Mouse (Mus musculus): ENCODE results near the gene Ell2.
"Not testable (repeated sequence)": the region's sequence is repeated elsewhere in the genome, so short reads cannot be mapped to it uniquely, and the experiment has no call there.

Gene Ell2

DNA sequence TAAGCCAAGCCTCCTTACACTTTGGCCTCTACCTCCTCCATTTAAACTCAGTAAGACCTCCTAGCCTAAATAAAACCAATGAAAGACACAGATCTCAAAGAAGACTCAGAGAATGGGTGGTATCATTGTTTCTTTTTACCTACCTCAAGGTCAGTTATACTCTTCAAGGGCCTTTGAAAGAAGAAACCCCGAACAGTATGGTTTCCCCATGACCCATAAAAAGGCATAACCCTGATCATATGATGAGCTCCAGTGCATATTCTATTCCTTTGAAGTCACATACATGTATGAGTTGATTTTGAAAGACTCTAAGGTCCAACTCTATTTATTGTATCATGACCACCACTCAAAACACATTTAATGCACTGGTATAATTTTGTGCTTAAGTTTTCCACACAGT, at the start of gene Ell2:
TSS of gene Ell2 (plus strand) at position 301 of the 400 bp plus-strand sequence.
- DNase-seq = no peak

GRCm38 (mm10) chr13:75685438-75685837, 21.1 kb upstream of the Ell2 start:
- no peak for DNase-seq

GRCm38 (mm10) chr13:75686995-75687394, 19.6 kb upstream of the Ell2 start:
- no peak for DNase-seq

DNA sequence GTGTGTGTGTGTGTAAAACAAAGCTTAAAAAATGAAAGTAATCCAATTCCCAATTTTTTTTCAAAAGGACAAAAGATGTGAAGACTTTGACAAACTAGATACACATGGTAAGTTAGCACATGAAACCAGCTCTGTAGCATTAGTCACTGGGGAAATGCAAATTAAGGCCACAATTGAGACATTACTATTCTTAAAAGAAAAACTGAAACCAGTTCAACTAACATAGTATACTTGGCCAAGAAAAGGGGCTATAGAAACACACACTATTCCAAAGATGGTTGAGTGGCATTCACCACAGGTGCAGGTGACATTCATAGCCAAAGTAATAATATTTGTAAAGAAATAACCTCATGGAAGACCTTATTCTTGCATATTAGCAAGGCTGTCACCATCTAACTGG, 14.9 kb upstream of the Ell2 start:
- DNase-seq = no peak

DNA sequence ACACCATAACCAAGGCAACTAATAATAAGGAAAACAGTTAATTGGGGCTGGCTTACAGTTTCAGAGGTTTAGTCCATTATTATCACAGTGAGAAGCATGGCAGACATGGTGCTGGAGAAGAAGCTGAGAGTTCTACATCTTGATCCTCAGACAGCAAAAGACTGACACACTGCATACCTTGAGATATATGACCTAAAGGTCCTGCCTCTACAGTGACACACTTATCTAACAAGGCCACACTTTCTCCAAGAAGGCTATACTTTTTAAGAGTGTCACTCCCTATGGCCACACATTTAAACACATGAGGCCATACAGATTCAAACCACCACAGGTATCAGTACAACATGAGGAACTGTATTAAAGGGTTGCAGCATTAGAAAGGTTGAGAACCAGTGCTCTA, 13.5 kb upstream of the Ell2 start:
- no peak for DNase-seq

- DNase-seq = no peak
Measured at GRCm38 (mm10) chr13:75702814-75703213, 3.7 kb upstream of the Ell2 start.

GRCm38 (mm10) chr13:75706882-75707816, 592 bp downstream of the Ell2 start:
- DNase-seq = peak; percentile 98

GRCm38 (mm10) chr13:75707821-75708636, 1.5 kb downstream of the Ell2 start:
- DNase-seq = peak; percentile 71 to 83

- no peak for DNase-seq
Measured at GRCm38 (mm10) chr13:75708637-75709002, 2.1 kb downstream of the Ell2 start.

DNA sequence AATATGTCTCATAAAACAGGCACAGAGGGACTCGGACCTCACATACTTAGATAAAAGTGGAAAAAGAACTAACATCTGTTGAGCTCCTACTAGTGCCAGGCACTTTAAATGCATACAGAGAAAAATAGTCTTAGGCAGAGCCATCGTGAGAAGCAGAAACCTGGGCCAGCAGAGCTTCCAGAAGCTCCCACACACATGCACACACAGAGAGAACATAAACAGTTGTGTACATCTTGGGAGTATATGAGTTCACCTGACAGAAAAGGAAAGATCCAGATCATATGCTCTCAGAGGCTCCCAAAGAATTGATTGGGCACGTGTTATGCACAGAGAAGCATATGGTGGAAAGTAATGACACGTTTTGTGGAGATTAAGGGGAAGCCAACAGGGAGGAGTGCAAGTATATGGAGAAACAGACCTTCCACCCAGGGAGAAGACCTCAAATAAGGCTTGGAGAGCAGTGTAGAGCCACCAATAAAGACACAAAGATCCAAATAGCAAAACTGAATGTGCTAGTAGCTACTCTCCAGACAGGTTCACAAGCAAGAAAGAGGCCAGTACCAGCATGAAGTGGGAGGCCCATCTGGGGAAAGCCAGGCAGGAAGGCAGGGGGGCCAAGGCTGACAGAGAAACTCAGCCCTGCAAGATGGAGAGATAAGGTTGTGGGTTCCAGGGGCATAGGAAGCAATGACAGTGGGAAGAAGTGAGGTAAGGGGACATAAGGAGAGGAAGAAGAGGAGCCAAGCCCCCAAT, 2.6 kb downstream of the Ell2 start:
- DNase-seq = peak in 1 of 2 experiments; percentile 11

DNA sequence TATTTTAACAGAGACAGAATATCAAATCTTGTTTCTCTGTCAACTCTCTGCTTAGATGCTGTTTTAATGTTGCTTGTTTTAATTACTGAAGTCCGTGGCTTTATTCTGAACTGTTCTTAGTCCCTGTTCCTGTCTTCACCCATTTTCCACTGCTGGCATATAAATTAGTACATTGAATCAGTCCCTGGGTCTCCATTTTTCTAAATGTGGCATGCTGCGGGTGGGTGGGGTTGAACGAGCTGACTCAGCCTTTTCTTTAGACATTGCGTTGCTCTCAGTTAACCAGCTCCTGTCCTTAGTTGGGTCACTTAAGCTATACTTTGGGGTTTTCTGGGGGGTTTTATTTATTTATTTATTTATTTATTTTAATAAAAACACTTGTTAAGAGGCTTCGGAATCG, 3.6 kb downstream of the Ell2 start:
- DNase-seq = no peak

DNA sequence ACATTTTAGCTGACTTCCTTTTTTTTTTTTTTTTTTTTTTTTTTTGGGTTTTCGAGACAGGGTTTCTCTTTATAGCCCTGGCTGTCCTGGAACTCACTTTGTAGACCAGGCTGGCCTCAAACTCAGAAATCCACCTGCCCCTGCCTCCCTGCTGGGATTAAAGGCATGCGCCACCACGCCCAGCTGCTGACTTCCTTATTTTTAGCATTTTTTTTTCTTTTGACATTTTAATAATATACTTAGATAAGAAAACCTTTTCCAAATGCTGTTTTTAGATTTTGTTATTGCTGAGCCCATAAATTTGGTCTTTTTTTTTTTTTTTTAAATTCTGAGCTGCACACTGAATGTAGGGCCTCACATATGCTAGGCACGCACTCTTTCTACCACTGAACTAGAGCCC, 5.0 kb downstream of the Ell2 start:
- not testable (repeated sequence) for DNase-seq

- not testable (repeated sequence) for DNase-seq
Measured at GRCm38 (mm10) chr13:75712544-75712943, 6.0 kb downstream of the Ell2 start.

GRCm38 (mm10) chr13:75714407-75714806, 7.8 kb downstream of the Ell2 start:
- DNase-seq = peak in 1 of 2 experiments; percentile 34

- no peak for DNase-seq
Measured at GRCm38 (mm10) chr13:75717638-75718302, 11.2 kb downstream of the Ell2 start.

- DNase-seq = no peak
Measured at GRCm38 (mm10) chr13:75718376-75718775, 11.8 kb downstream of the Ell2 start.

- DNase-seq = no peak
Measured at GRCm38 (mm10) chr13:75719645-75720044, 13.1 kb downstream of the Ell2 start.

DNA sequence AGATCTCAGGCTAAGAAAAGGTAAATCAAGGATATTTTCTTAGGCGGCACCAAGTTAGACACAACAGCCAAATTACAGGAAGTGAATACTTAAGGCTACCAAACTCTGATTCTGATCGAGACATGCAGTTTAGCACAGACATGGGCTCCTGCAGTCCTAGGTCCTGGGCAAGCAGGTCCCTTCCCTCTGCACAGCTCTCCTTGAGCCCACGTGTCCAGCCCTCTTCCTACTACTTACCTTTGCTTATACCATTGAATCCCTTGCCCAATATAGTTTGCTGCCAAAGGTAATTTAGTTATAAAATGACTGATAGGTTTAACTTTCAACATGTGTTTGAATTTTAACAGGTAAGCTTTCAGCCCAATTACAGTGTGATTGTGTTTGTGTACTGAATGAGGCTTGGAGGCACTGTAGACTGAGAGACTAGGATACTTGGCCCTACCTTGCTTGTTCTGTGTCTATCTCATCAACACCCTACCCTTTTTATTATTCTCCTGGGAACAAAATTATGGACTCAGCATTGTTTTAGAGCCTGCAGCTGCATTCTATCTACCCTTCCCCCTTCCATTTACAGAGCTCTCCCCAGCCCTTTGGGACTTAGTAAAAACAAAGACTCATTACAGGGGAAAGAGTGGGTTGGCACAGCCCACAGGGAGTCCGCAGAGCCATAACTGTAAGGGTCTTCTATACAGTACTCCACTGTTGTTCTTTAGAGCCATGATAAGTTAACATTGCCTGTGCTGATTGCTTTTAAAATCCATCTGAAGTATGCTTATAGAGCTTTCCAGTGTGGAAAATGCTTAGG, 20.2 kb downstream of the Ell2 start:
- peak in 1 of 2 experiments; percentile 33 for DNase-seq

DNA sequence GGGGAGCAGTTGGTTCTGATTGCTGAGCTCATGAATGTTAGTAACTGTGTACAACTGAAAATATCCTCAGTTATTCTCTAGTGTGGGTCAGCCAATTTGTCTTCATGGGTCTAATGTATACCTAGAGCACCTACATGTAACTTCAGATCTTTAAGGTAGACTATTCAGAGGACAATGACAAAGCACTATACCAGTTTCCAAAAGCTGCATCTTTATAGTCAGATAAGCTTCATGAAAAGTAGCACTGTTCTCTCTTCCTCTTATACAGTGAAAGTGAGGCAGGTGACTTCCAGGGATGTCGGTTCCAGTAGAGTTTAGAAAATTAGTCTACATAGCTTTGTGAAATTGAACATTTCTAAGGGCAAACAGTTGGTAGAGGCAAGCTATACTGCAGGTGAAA, 21.4 kb downstream of the Ell2 start:
- no peak for DNase-seq

- DNase-seq = no peak
Measured at GRCm38 (mm10) chr13:75729834-75730233, 23.3 kb downstream of the Ell2 start.

DNA sequence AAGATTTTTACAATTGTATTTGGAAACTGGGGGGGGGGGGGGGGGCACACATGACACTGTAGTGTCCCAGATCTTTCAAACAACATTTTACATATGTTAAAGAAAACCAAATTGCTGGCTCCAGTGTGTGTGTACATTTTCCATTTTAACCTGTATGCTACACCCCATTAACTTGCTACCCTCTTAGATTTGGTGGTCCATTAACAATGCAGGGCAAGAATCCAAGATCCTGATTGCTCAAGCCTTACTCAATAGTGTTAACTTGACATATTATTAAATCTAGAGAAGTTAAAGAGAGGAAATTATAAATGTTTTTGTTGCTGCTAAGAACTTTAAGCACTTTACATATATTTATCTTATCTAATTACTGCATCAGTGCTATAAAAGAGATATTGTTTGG, 24.2 kb downstream of the Ell2 start:
- peak in 1 of 2 experiments; percentile 33 for DNase-seq
